Mouse (Mus musculus): ENCODE results near the gene Srpr. TPM values are rescaled to one million over a fixed set of nuclear protein-coding genes. Genes with fewer than 3 reads are reported as not detected.

Gene Srpr
- polyA plus RNA-seq, 1 experiment from 2014 or later, result 108 TPM

GRCm38 (mm10) chr9:35282006-35282850, 82.3 kb downstream of the Srpr start:
- Histone ChIP-seq H3K9ac (ENCODE audit: low read length) (no peak overlapping the region), H3K27ac (replicated peaks; ENCODE audit: low read depth, low read length) (no peak overlapping the region), H3K27me3 (ENCODE audit: control insufficient read depth, insufficient read depth, low read length) (no peaks in the 10 kb centered on the region), H3K36me3 (ENCODE audit: control insufficient read depth, insufficient read depth, low read length) (no peaks in the 10 kb centered on the region), H3K4me3 (ENCODE audit: low read depth, low read length) (no peak overlapping the region), H3K9me3 (ENCODE audit: control insufficient read depth, low read length) (no peaks in the 10 kb centered on the region), H3K4me1 (ENCODE audit: control insufficient read depth, insufficient read depth, low read length) (peaks cover 16% of the 10 kb centered on the region), H3K4me2 (ENCODE audit: low read depth, severe bottlenecking) (no peak overlapping the region)
- DNase-seq (ENCODE audit: low spot score) (peak; percentile 83), ATAC-seq (ENCODE audit: insufficient number of reproducible peaks, low FRiP score, low TSS enrichment, low read depth) (no peak)
- 14% methylated on average over 5 of the region's 5 CpGs for WGBS

DNA sequence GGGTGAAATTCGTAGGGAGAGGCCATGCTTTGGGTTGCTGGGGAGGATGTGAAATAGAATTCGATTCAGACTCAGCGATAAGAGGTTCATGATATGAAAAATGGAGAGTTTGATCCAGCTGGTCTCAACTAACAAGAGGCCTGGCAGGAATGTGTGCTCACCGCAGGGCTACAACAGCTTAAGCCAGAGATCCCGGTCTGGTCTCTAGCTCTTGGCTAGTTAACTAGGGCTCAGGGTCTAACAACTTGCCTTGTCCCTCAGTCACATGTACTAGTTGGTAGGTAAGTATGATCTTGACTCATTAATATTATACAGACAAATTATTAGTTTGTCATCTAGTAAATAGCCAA, 82.9 kb downstream of the Srpr start:
- peaks cover 16% of the 10 kb centered on the region for H3K4me1 ChIP-seq (ENCODE audit: control insufficient read depth, insufficient read depth, low read length)
- WGBS, result 53% methylated on average over 5 of the region's 5 CpGs
- H3K36me3 ChIP-seq (ENCODE audit: control insufficient read depth, insufficient read depth, low read length), result no peaks in the 10 kb centered on the region
- ATAC-seq (ENCODE audit: insufficient number of reproducible peaks, low FRiP score, low TSS enrichment, low read depth), result no peak
- no peaks in the 10 kb centered on the region for H3K27me3 ChIP-seq (ENCODE audit: control insufficient read depth, insufficient read depth, low read length)
- H3K9ac ChIP-seq (ENCODE audit: low read length), result no peak overlapping the region
- H3K4me2 ChIP-seq (ENCODE audit: low read depth, severe bottlenecking), result no peak overlapping the region
- H3K9me3 ChIP-seq (ENCODE audit: control insufficient read depth, low read length), result no peaks in the 10 kb centered on the region
- H3K4me3 ChIP-seq (ENCODE audit: low read depth, low read length), result no peak overlapping the region
- H3K27ac ChIP-seq (replicated peaks; ENCODE audit: low read depth, low read length), result no peak overlapping the region
- DNase-seq (ENCODE audit: low spot score), result no peak

- Histone ChIP-seq H3K27me3 (ENCODE audit: control insufficient read depth, insufficient read depth, low read length) (no peaks in the 10 kb centered on the region), H3K27ac (replicated peaks; ENCODE audit: low read depth, low read length) (no peak overlapping the region), H3K9me3 (ENCODE audit: control insufficient read depth, low read length) (no peaks in the 10 kb centered on the region), H3K4me3 (ENCODE audit: low read depth, low read length) (no peak overlapping the region), H3K4me2 (ENCODE audit: low read depth, severe bottlenecking) (no peak overlapping the region), H3K9ac (ENCODE audit: low read length) (no peak overlapping the region), H3K4me1 (ENCODE audit: control insufficient read depth, insufficient read depth, low read length) (peaks cover 16% of the 10 kb centered on the region), H3K36me3 (ENCODE audit: control insufficient read depth, insufficient read depth, low read length) (no peaks in the 10 kb centered on the region)
- 25% methylated on average over 13 of the region's 13 CpGs for WGBS
- ATAC-seq (ENCODE audit: insufficient number of reproducible peaks, low FRiP score, low TSS enrichment, low read depth) (peak; percentile 65; the same call in 1 of the 2 replicates), DNase-seq (ENCODE audit: low spot score) (no peak)
Observed at GRCm38 (mm10) chr9:35283415-35284069, 83.6 kb downstream of the Srpr start.

DNA sequence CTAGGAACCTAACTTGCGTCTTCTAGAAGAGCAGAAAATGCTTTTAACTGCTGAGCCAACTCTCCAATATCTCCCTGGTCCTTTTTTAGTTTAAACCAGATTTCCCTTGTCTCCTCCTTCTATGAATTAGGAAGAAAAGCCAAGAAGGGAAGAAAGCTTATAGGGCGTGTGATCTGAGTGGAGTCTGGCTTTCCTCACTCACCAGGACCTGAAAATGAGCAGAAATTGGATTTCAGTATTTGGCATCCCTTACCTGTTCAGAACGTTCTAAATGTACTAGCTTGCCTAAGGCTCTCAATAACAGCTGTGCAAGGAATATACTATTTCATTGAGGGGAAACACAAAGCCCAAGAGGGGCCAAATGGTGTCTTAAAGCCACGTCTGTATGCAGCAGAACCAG, 84.4 kb downstream of the Srpr start:
- 72% methylated on average over 4 of the region's 4 CpGs for WGBS
- Histone ChIP-seq H3K4me3 (ENCODE audit: low read depth, low read length) (no peak overlapping the region), H3K9me3 (ENCODE audit: control insufficient read depth, low read length) (no peaks in the 10 kb centered on the region), H3K27ac (replicated peaks; ENCODE audit: low read depth, low read length) (no peak overlapping the region), H3K27me3 (ENCODE audit: control insufficient read depth, insufficient read depth, low read length) (no peaks in the 10 kb centered on the region), H3K9ac (ENCODE audit: low read length) (no peak overlapping the region), H3K4me1 (ENCODE audit: control insufficient read depth, insufficient read depth, low read length) (peaks cover 16% of the 10 kb centered on the region), H3K4me2 (ENCODE audit: low read depth, severe bottlenecking) (no peak overlapping the region), H3K36me3 (ENCODE audit: control insufficient read depth, insufficient read depth, low read length) (no peaks in the 10 kb centered on the region)
- no peak for DNase-seq (ENCODE audit: low spot score)
- no peak for ATAC-seq (ENCODE audit: insufficient number of reproducible peaks, low FRiP score, low TSS enrichment, low read depth)

- H3K9me3 ChIP-seq (ENCODE audit: control insufficient read depth, low read length), result no peaks in the 10 kb centered on the region
- no peak overlapping the region for H3K4me3 ChIP-seq (ENCODE audit: low read depth, low read length)
- no peak overlapping the region for H3K27ac ChIP-seq (replicated peaks; ENCODE audit: low read depth, low read length)
- no peak overlapping the region for H3K4me2 ChIP-seq (ENCODE audit: low read depth, severe bottlenecking)
- DNase-seq (ENCODE audit: low spot score), result no peak
- no peaks in the 10 kb centered on the region for H3K36me3 ChIP-seq (ENCODE audit: control insufficient read depth, insufficient read depth, low read length)
- peaks cover 18% of the 10 kb centered on the region for H3K4me1 ChIP-seq (ENCODE audit: control insufficient read depth, insufficient read depth, low read length)
- H3K9ac ChIP-seq (ENCODE audit: low read length), result no peak overlapping the region
- H3K27me3 ChIP-seq (ENCODE audit: control insufficient read depth, insufficient read depth, low read length), result no peaks in the 10 kb centered on the region
- 94% methylated on average over 3 of the region's 3 CpGs for WGBS
- ATAC-seq (ENCODE audit: insufficient number of reproducible peaks, low FRiP score, low TSS enrichment, low read depth), result no peak
Observed at GRCm38 (mm10) chr9:35286351-35286750, 86.4 kb downstream of the Srpr start.

DNA sequence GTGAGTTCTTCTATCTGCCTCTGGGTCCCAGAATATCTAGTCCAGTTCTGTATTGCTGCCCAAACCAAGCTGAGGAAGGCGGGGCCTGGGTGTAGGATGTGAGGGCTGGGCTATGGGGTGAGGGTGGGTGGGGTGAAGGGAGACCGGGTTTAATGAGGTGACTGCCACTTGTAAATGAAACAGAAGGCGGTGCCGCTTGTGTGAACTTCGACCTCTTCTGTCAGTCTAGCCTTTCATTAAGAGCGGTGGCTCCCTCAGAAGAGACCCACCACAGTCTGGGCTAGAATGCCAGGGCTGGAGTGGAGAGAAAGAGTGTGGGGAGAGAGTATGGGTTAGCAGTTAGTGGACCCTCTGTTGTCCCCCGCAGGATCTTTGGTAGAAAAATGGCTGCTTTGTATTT, 90.0 kb downstream of the Srpr start:
- H3K9me3 ChIP-seq (ENCODE audit: control insufficient read depth, low read length), result no peaks in the 10 kb centered on the region
- no peak overlapping the region for H3K9ac ChIP-seq (ENCODE audit: low read length)
- no peaks in the 10 kb centered on the region for H3K27me3 ChIP-seq (ENCODE audit: control insufficient read depth, insufficient read depth, low read length)
- 12% methylated on average over 7 of the region's 7 CpGs for WGBS
- peak; percentile 57 for DNase-seq (ENCODE audit: low spot score)
- ATAC-seq (ENCODE audit: insufficient number of reproducible peaks, low FRiP score, low TSS enrichment, low read depth), result peak; percentile 57; the same call in 1 of the 2 replicates
- H3K27ac ChIP-seq (replicated peaks; ENCODE audit: low read depth, low read length), result no peak overlapping the region
- no peak overlapping the region for H3K4me3 ChIP-seq (ENCODE audit: low read depth, low read length)
- no peak overlapping the region for H3K4me2 ChIP-seq (ENCODE audit: low read depth, severe bottlenecking)
- peaks cover 5% of the 10 kb centered on the region for H3K4me1 ChIP-seq (ENCODE audit: control insufficient read depth, insufficient read depth, low read length)
- H3K36me3 ChIP-seq (ENCODE audit: control insufficient read depth, insufficient read depth, low read length), result no peaks in the 10 kb centered on the region

DNA sequence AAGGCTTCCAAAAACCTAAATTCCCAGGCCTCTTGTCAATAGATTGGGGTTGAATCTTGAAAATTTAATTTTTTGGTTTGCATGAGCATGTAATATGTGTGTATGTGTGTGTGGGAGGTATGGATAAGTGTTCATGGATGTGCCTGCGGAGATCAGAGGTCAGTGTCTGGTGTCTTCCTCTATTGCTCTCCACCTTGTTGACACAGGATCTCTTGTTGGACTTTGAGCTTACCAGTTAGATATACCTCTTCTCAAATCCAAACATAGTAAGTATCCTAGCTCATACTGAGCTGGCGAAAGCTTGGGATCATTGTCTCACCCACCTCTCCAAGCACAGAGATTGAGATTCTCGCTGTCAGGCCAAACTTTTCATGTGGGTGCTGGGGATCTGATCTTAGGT, 90.4 kb downstream of the Srpr start:
- 91% methylated on average over 3 of the region's 3 CpGs for WGBS
- H3K36me3 ChIP-seq (ENCODE audit: control insufficient read depth, insufficient read depth, low read length), result no peaks in the 10 kb centered on the region
- peaks cover 5% of the 10 kb centered on the region for H3K4me1 ChIP-seq (ENCODE audit: control insufficient read depth, insufficient read depth, low read length)
- no peak overlapping the region for H3K4me2 ChIP-seq (ENCODE audit: low read depth, severe bottlenecking)
- no peak overlapping the region for H3K4me3 ChIP-seq (ENCODE audit: low read depth, low read length)
- no peaks in the 10 kb centered on the region for H3K9me3 ChIP-seq (ENCODE audit: control insufficient read depth, low read length)
- ATAC-seq (ENCODE audit: insufficient number of reproducible peaks, low FRiP score, low TSS enrichment, low read depth) (no peak), DNase-seq (ENCODE audit: low spot score) (no peak)
- no peaks in the 10 kb centered on the region for H3K27me3 ChIP-seq (ENCODE audit: control insufficient read depth, insufficient read depth, low read length)
- no peak overlapping the region for H3K9ac ChIP-seq (ENCODE audit: low read length)
- no peak overlapping the region for H3K27ac ChIP-seq (replicated peaks; ENCODE audit: low read depth, low read length)

- DNase-seq (ENCODE audit: low spot score), result no peak
- Histone ChIP-seq H3K4me1 (ENCODE audit: control insufficient read depth, insufficient read depth, low read length) (peaks cover 5% of the 10 kb centered on the region), H3K9me3 (ENCODE audit: control insufficient read depth, low read length) (no peaks in the 10 kb centered on the region), H3K27ac (replicated peaks; ENCODE audit: low read depth, low read length) (no peak overlapping the region), H3K4me3 (ENCODE audit: low read depth, low read length) (no peak overlapping the region), H3K36me3 (ENCODE audit: control insufficient read depth, insufficient read depth, low read length) (no peaks in the 10 kb centered on the region), H3K27me3 (ENCODE audit: control insufficient read depth, insufficient read depth, low read length) (no peaks in the 10 kb centered on the region), H3K4me2 (ENCODE audit: low read depth, severe bottlenecking) (no peak overlapping the region), H3K9ac (ENCODE audit: low read length) (no peak overlapping the region)
- ATAC-seq (ENCODE audit: insufficient number of reproducible peaks, low FRiP score, low TSS enrichment, low read depth), result no peak
- 89% methylated on average over 4 of the region's 4 CpGs for WGBS
Observed at GRCm38 (mm10) chr9:35290916-35291315, 90.9 kb downstream of the Srpr start.
